Mouse (Mus musculus) lung, embryonic 14.5 days (tissue): ENCODE results near the gene Tacc2. TPM values are rescaled to one million over a fixed set of nuclear protein-coding genes. Genes with fewer than 3 reads are reported as not detected.

Source experiments
- ATAC-seq: fragments of 200-750 bp; cut with Nextera tagmentation; 2 replicates; pipeline ENCODE4 v1.8.0; 2017; ENCODE audit warnings: mild to moderate bottlenecking, moderate TSS enrichment, moderate library complexity; ENCODE audit not compliant: insufficient read depth
- DNase-seq: peaks from one replicate; pipeline ENCODE4 v3.0.0-alpha.2; 2015
- H3K27ac ChIP-seq: fragments of 300-500 bp; sonication (generic); 2 replicates; pipeline ENCODE4 v1.5.1; 2014; ENCODE audit warnings: low read depth, mild to moderate bottlenecking, moderate library complexity
- H3K27me3 ChIP-seq: fragments of 300-500 bp; sonication (generic); 2 replicates; pipeline ENCODE4 v1.6.1; 2014; ENCODE audit warnings: low read length, control low read depth; ENCODE audit not compliant: insufficient read depth
- H3K36me3 ChIP-seq: fragments of 300-500 bp; sonication (generic); 2 replicates; pipeline ENCODE4 v1.6.1; 2014; ENCODE audit warnings: control low read depth; ENCODE audit not compliant: insufficient read depth
- H3K4me1 ChIP-seq: fragments of 300-500 bp; sonication (generic); 2 replicates; pipeline ENCODE4 v1.6.1; 2014; ENCODE audit warnings: antibody characterized with exemption, control low read depth; ENCODE audit not compliant: insufficient read depth
- H3K4me2 ChIP-seq: fragments of 300-500 bp; sonication (generic); 2 replicates; pipeline ENCODE4 v1.6.1; 2014; ENCODE audit warnings: mild to moderate bottlenecking
- H3K4me3 ChIP-seq: fragments of 300-500 bp; sonication (generic); 2 replicates; pipeline ENCODE4 v1.5.1; 2014; ENCODE audit warnings: low read depth, low read length
- H3K9ac ChIP-seq: fragments of 300-500 bp; sonication (generic); 2 replicates; pipeline ENCODE4 v1.6.1; 2014
- H3K9me3 ChIP-seq: fragments of 300-500 bp; sonication (generic); 2 replicates; pipeline ENCODE4 v1.6.1; 2016; ENCODE audit warnings: low read depth, low read length, control low read depth
- CTCF ChIP-seq: IDR thresholded peaks from 2 replicates; pipeline ENCODE4 v1.5.1; 2016; ENCODE audit warnings: antibody characterized with exemption, low read depth
- WGBS: fragments of 180-500 bp; shearing (Covaris S2); extraction: QIAGEN DNeasy Blood & Tissue Kit; methylation state at CpG from one replicate; pipeline ENCODE4 v1.1.7; 2014; 5-methylcytosine and 5-hydroxymethylcytosine counted together
- polyA plus RNA-seq: library from polyadenylated mRNA; unstranded; fragments of >200 nt; fragmentation: Nextera tagmentation; extraction: Ambion mirVana; gene quantifications from 2 replicates; pipeline ENCODE4 v1.2.1, GENCODE M21; 2014

Gene Tacc2
- polyA plus RNA-seq, 1 experiment from 2014 or later = 32.6 TPM

- Histone ChIP-seq H3K9me3 (no peaks in the 10 kb centered on the region), H3K4me2 (no peak within 1 kb of the TSS), H3K27ac (no peak within 1 kb of the TSS), H3K27me3 (no peaks in the 10 kb centered on the region), H3K4me3 (no peak within 1 kb of the TSS), H3K4me1 (peaks cover 2% of the 10 kb centered on the region; the same call in 1 of the 2 replicates), H3K9ac (no peak within 1 kb of the TSS), H3K36me3 (no peaks in the 10 kb centered on the region)
- no peak for DNase-seq
- no peak for ATAC-seq
- no peak for TF ChIP-seq CTCF
- 56% methylated on average over 11 of the region's 11 CpGs for WGBS
Measured at GRCm38 (mm10) chr7:130572821-130573220, 4.4 kb upstream of the Tacc2 start, which contains the start of gene Nsmce4a. Nsmce4a (minus strand) TSS chr7:130573118.

GRCm38 (mm10) chr7:130573746-130574145, 3.5 kb upstream of the Tacc2 start:
- WGBS = 90% methylated on average over 10 of the region's 10 CpGs
- Histone ChIP-seq H3K27me3 (no peaks in the 10 kb centered on the region), H3K4me3 (no peak overlapping the region), H3K4me1 (peaks cover 10% of the 10 kb centered on the region), H3K36me3 (no peaks in the 10 kb centered on the region), H3K4me2 (no peak overlapping the region), H3K9ac (no peak overlapping the region), H3K9me3 (no peaks in the 10 kb centered on the region), H3K27ac (no peak overlapping the region)
- TF ChIP-seq CTCF = no peak
- no peak for ATAC-seq
- DNase-seq = no peak

GRCm38 (mm10) chr7:130574211-130574991, 2.8 kb upstream of the Tacc2 start:
- 39% methylated on average over 13 of the region's 13 CpGs for WGBS
- peak overlapping the region; percentile 29; the same call in 1 of the 2 replicates for H3K4me2 ChIP-seq
- peak overlapping the region; percentile 51 for H3K27ac ChIP-seq
- peaks cover 10% of the 10 kb centered on the region for H3K4me1 ChIP-seq
- no peaks in the 10 kb centered on the region for H3K36me3 ChIP-seq
- peak; percentile 18; the same call in 1 of the 2 replicates for ATAC-seq
- no peak overlapping the region for H3K4me3 ChIP-seq
- H3K27me3 ChIP-seq = no peaks in the 10 kb centered on the region
- TF ChIP-seq CTCF = no peak
- DNase-seq = peak; percentile 61
- no peaks in the 10 kb centered on the region for H3K9me3 ChIP-seq
- no peak overlapping the region for H3K9ac ChIP-seq

GRCm38 (mm10) chr7:130576981-130577380, 257 bp upstream of the Tacc2 start:
- H3K27ac ChIP-seq = no peak overlapping the region; the same call in 1 of the 2 replicates
- WGBS = 10% methylated on average over 10 of the region's 10 CpGs
- peak overlapping the region; percentile 57 for H3K4me2 ChIP-seq
- H3K4me3 ChIP-seq = peak overlapping the region; percentile 22
- H3K4me1 ChIP-seq = peaks cover 10% of the 10 kb centered on the region
- no peaks in the 10 kb centered on the region for H3K27me3 ChIP-seq
- ATAC-seq (no peak), DNase-seq (peak; percentile 70)
- TF ChIP-seq CTCF = 0 out of 2 replicates have a peak, but pooled peaks have one; percentile 8
- no peaks in the 10 kb centered on the region for H3K9me3 ChIP-seq
- no peaks in the 10 kb centered on the region for H3K36me3 ChIP-seq
- peak overlapping the region; percentile 21; the same call in 1 of the 2 replicates for H3K9ac ChIP-seq

- no peak for TF ChIP-seq CTCF
- DNase-seq (no peak), ATAC-seq (0 out of 2 replicates have a peak, but pooled peaks have one; percentile 9)
- H3K9me3 ChIP-seq = no peaks in the 10 kb centered on the region
- no peak overlapping the region for H3K27ac ChIP-seq
- H3K27me3 ChIP-seq = no peaks in the 10 kb centered on the region
- H3K36me3 ChIP-seq = no peaks in the 10 kb centered on the region
- H3K4me2 ChIP-seq = peak overlapping the region; percentile 57; the same call in 1 of the 2 replicates
- peaks cover 10% of the 10 kb centered on the region for H3K4me1 ChIP-seq
- no peak overlapping the region for H3K9ac ChIP-seq
- WGBS = 78% methylated on average over 2 of the region's 2 CpGs
- H3K4me3 ChIP-seq = no peak overlapping the region
Measured at GRCm38 (mm10) chr7:130578066-130578465, 828 bp downstream of the Tacc2 start.

- Histone ChIP-seq H3K4me2 (no peak overlapping the region), H3K4me3 (no peak overlapping the region), H3K36me3 (no peaks in the 10 kb centered on the region), H3K9me3 (no peaks in the 10 kb centered on the region), H3K4me1 (peaks cover 10% of the 10 kb centered on the region), H3K9ac (no peak overlapping the region), H3K27me3 (no peaks in the 10 kb centered on the region), H3K27ac (no peak overlapping the region)
- TF ChIP-seq CTCF = no peak
- peak; percentile 56; the same call in 1 of the 2 replicates for ATAC-seq
- 52% methylated on average over 5 of the region's 5 CpGs for WGBS
- DNase-seq = peak; percentile 84
Measured at GRCm38 (mm10) chr7:130578607-130579006, 1.4 kb downstream of the Tacc2 start.

GRCm38 (mm10) chr7:130586521-130587072, 9.4 kb downstream of the Tacc2 start:
- Histone ChIP-seq H3K36me3 (no peaks in the 10 kb centered on the region), H3K4me3 (no peak overlapping the region), H3K9me3 (no peaks in the 10 kb centered on the region), H3K4me2 (no peak overlapping the region), H3K9ac (no peak overlapping the region), H3K27ac (no peak overlapping the region), H3K27me3 (no peaks in the 10 kb centered on the region), H3K4me1 (no peaks in the 10 kb centered on the region)
- 52% methylated on average over 2 of the region's 2 CpGs for WGBS
- ATAC-seq (no peak), DNase-seq (peak; percentile 27)
- TF ChIP-seq CTCF = no peak
